Comparison of ENCODE assay signal across 8 mouse cellular contexts in the genomic region with DNA sequence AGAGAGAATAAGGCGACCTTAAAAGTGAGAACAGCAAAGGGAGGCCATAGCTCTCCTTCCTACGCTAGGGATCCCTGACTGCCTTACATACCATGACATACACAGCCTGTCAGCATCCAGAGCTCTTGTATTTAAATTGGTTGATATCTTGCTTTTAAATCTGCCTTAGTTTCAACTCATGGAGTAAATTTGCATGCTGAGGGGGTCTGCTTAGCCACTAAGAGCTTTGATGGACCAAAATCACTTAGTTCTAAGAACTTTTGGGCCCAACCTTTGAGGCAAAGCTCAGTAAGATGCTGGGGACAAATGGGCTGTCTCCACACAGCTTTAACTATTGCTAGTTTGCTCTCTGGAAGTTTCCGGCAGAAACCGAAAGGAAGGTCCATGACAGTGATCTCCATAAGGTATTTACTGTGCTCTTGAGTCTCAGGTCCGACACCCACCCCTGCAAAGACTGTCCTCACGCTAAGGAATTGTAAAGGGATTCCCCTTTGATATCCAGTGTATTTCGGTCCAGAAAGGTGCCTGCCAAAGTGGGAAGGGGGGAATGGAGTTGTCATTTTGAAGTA. TPM values are rescaled to one million over a fixed set of nuclear protein-coding genes. Genes with fewer than 3 reads are reported as not detected.
DNase-seq lines count a peak whose midpoint lies in the region; ATAC-seq and TF ChIP-seq lines count a peak whose summit lies in the region.

No protein-coding gene starts in this region.

- peaks cover 0 to 26% of the 10 kb centered on the region in 2 experiments; a peak in 2 of 4 replicates for H3K4me1 ChIP-seq in MEL (ENCODE audit: control insufficient read depth in 1 of 2, insufficient read depth in 2 of 2, low read length in 2 of 2)
- peaks cover 12% of the 10 kb centered on the region for H3K4me1 ChIP-seq in midbrain, embryonic 11.5 days (ENCODE audit: control insufficient read depth, insufficient read depth, low read length)

- no peak for TF ChIP-seq RAD21 in MEL (IDR thresholded peaks at IDR 0.05; ENCODE audit: low read depth, low read length)

- WGBS in midbrain, embryonic 11.5 days: 27% methylated on average over 7 of the region's 7 CpGs

- TF ChIP-seq EP300 in MEL (IDR thresholded peaks at IDR 0.05; ENCODE audit: low read depth in 1 of 2, low read length in 2 of 2): no peak

- peak overlapping the region; percentile 93 for H3K27ac ChIP-seq in MEL (ENCODE audit: control insufficient read depth, low read depth, low read length)
- H3K27ac ChIP-seq in midbrain, embryonic 11.5 days (ENCODE audit: low read depth, low read length): peak overlapping the region; percentile 83

- H3K9ac ChIP-seq in MEL (ENCODE audit: control insufficient read depth, low read depth, low read length, poor library complexity, severe bottlenecking): peak overlapping the region; percentile 74
- peak overlapping the region; percentile 91 for H3K9ac ChIP-seq in midbrain, embryonic 11.5 days (ENCODE audit: low read length)

- H3K9me3 ChIP-seq in MEL (replicated peaks; ENCODE audit: insufficient read depth, low read length): no peaks in the 10 kb centered on the region
- no peaks in the 10 kb centered on the region for H3K9me3 ChIP-seq in midbrain, embryonic 11.5 days (ENCODE audit: control insufficient read depth, low read length)

- peak in 1 of 2 experiments; percentile 1; a peak in 1 of 4 replicates for TF ChIP-seq POLR2A in MEL (IDR thresholded peaks at IDR 0.05; ENCODE audit: control insufficient read depth in 1 of 2, insufficient read depth in 1 of 2, low read depth in 1 of 2, low read length in 2 of 2, poor library complexity in 1 of 2)

- peaks cover 4% of the 10 kb centered on the region; the same call in 1 of the 2 replicates for H3K79me2 ChIP-seq in MEL (ENCODE audit: control insufficient read depth, insufficient read depth, low read length, poor library complexity)

- DNase-seq in cerebellum, adult 9-11 months: peak; percentile 29
- DNase-seq in cerebellum, adult 11 months: no peak
- peak; percentile 92 for DNase-seq in MEL (ENCODE audit: low read depth, low spot score)
- DNase-seq in forelimb bud, embryonic 11.5 days (ENCODE audit: low read depth, low spot score): peak; percentile 41
- peak; percentile 92 for DNase-seq in midbrain, embryonic 11.5 days (ENCODE audit: low spot score, missing footprints)
- no peak for DNase-seq in Muller cell, postnatal 12 days (ENCODE audit: inconsistent ontology term)

- H3K27me3 ChIP-seq in MEL (ENCODE audit: control insufficient read depth in 1 of 2, insufficient read depth in 2 of 2, low read length in 2 of 2): no peaks in the 10 kb centered on the region
- H3K27me3 ChIP-seq in midbrain, embryonic 11.5 days (ENCODE audit: control insufficient read depth, insufficient read depth, low read length): no peaks in the 10 kb centered on the region

- ATAC-seq in midbrain, embryonic 11.5 days (ENCODE audit: low FRiP score): no peak
- ATAC-seq in granulocyte monocyte progenitor cell, adult 5-6 weeks (replicated peaks; ENCODE audit: poor library complexity, severe bottlenecking): no peak
- no peak for ATAC-seq in erythroid progenitor cell, adult 5-6 weeks (replicated peaks; ENCODE audit: low FRiP score, poor library complexity, severe bottlenecking)

- peak overlapping the region; percentile 70 for H3K4me2 ChIP-seq in midbrain, embryonic 11.5 days

- peak overlapping the region; percentile 1 to 57 for H3K4me3 ChIP-seq in MEL (ENCODE audit: control insufficient read depth in 1 of 2, insufficient read depth in 1 of 2, low read depth in 2 of 2, low read length in 2 of 2)
- H3K4me3 ChIP-seq in midbrain, embryonic 11.5 days (ENCODE audit: low read depth, low read length): peak overlapping the region; percentile 49

- TF ChIP-seq CTCF in MEL (IDR thresholded peaks at IDR 0.05 in 2 of 3, conservative IDR thresholded peaks at IDR 0.05 in 1 of 3; ENCODE audit: control insufficient read depth in 1 of 3, insufficient read depth in 1 of 3, low read depth in 2 of 3, low read length in 3 of 3, poor library complexity in 1 of 3, severe bottlenecking in 1 of 3): peak in 1 of 3 experiments; percentile 12; a peak in 1 of 6 replicates

- H3K36me3 ChIP-seq in MEL (ENCODE audit: control insufficient read depth in 1 of 2, insufficient read depth in 2 of 2, low read length in 2 of 2): peaks cover 0 to 25% of the 10 kb centered on the region in 2 experiments; a peak in 2 of 4 replicates
- H3K36me3 ChIP-seq in midbrain, embryonic 11.5 days (ENCODE audit: control insufficient read depth, insufficient read depth, low read length): no peaks in the 10 kb centered on the region

TF ChIP-seq in MEL, 35 proteins besides CTCF, POLR2A, EP300 and RAD21:
- TF ChIP-seq TBP (IDR thresholded peaks at IDR 0.05; ENCODE audit: low read depth, low read length) (peak; percentile 54), SIN3A (IDR thresholded peaks at IDR 0.05; ENCODE audit: low read length) (no peak)

RNA-seq across cellular contexts. Expression of gene Hist2h3c2, which starts 1.5 kb away (rescaled TPM):
- 2,744 and 3,348 TPM in 2 replicates for total RNA-seq in MEL (2012; rRNA removed)
- polyA plus RNA-seq in MEL (2012; ENCODE audit: insufficient read depth in 1 of 2, insufficient read length in 2 of 2, low read depth in 1 of 2, low replicate concordance in 2 of 2, missing spikeins in 1 of 2): 1,000 to 10,000 TPM in 1 of 2 experiments, 1 to 10 TPM in 1; 8.2 to 1,897 TPM
- polyA plus RNA-seq in midbrain, embryonic 11.5 days (2014; fragmentation: Nextera tagmentation; extraction: Ambion mirVana): 10.6 and 13.8 TPM in 2 replicates
- total RNA-seq in granulocyte monocyte progenitor cell, adult 5-6 weeks (2014; fragmentation: Nextera tagmentation): 35.5 and 102 TPM in 2 replicates
- 160 and 202 TPM in 2 replicates for total RNA-seq in granulocyte monocyte progenitor cell, adult 5-6 weeks (2017)
- total RNA-seq in erythroid progenitor cell, adult 5-6 weeks (2015; ENCODE audit: low replicate concordance): 1,103 and 1,242 TPM in 2 replicates
- total RNA-seq in erythroid progenitor cell, adult 5-6 weeks (2017; ENCODE audit: low replicate concordance): 928 and 1,001 TPM in 2 replicates

RNA-seq across cellular contexts. Expression of gene Hist2h2aa2, which starts 2.7 kb away (rescaled TPM):
- 11,232 and 13,053 TPM in 2 replicates for total RNA-seq in MEL (2012; rRNA removed)
- 10 to 100 TPM in 1 of 2 experiments, not detected in 1; 18.4 TPM for polyA plus RNA-seq in MEL (2012; ENCODE audit: insufficient read depth in 1 of 2, insufficient read length in 2 of 2, low read depth in 1 of 2, low replicate concordance in 2 of 2, missing spikeins in 1 of 2)
- polyA plus RNA-seq in midbrain, embryonic 11.5 days (2014; fragmentation: Nextera tagmentation; extraction: Ambion mirVana): 50.9 and 55.2 TPM in 2 replicates
- total RNA-seq in granulocyte monocyte progenitor cell, adult 5-6 weeks (2014; fragmentation: Nextera tagmentation): 22.0 TPM in 1 of 2 replicates, not detected in the other
- 5,007 TPM in 1 of 2 replicates, not detected in the other for total RNA-seq in granulocyte monocyte progenitor cell, adult 5-6 weeks (2017)
- 454 and 530 TPM in 2 replicates for total RNA-seq in erythroid progenitor cell, adult 5-6 weeks (2015; ENCODE audit: low replicate concordance)
- 15,181 TPM in 1 of 2 replicates, not detected in the other for total RNA-seq in erythroid progenitor cell, adult 5-6 weeks (2017; ENCODE audit: low replicate concordance)

RNA-seq across cellular contexts. Expression of gene Hist2h2aa1, which starts 7.9 kb away (rescaled TPM):
- 3,456 and 4,103 TPM in 2 replicates for total RNA-seq in MEL (2012; rRNA removed)
- 1 to 10 TPM in 1 of 2 experiments, not detected in 1; 1.5 TPM for polyA plus RNA-seq in MEL (2012; ENCODE audit: insufficient read depth in 1 of 2, insufficient read length in 2 of 2, low read depth in 1 of 2, low replicate concordance in 2 of 2, missing spikeins in 1 of 2)
- polyA plus RNA-seq in midbrain, embryonic 11.5 days (2014; fragmentation: Nextera tagmentation; extraction: Ambion mirVana): 16.3 and 17.4 TPM in 2 replicates
- total RNA-seq in granulocyte monocyte progenitor cell, adult 5-6 weeks (2014; fragmentation: Nextera tagmentation): 15.5 and 20.3 TPM in 2 replicates
- total RNA-seq in granulocyte monocyte progenitor cell, adult 5-6 weeks (2017): 5,091 and 8,727 TPM in 2 replicates
- total RNA-seq in erythroid progenitor cell, adult 5-6 weeks (2015; ENCODE audit: low replicate concordance): not detected in 2 replicates
- total RNA-seq in erythroid progenitor cell, adult 5-6 weeks (2017; ENCODE audit: low replicate concordance): 13,356 and 26,437 TPM in 2 replicates

RNA-seq across cellular contexts. Expression of gene Hist2h3c1, which starts 9.1 kb away (rescaled TPM):
- 1.3 and 1.5 TPM in 2 replicates for total RNA-seq in MEL (2012; rRNA removed)
- not detected for polyA plus RNA-seq in MEL (2012; ENCODE audit: insufficient read depth in 1 of 2, insufficient read length in 2 of 2, low read depth in 1 of 2, low replicate concordance in 2 of 2, missing spikeins in 1 of 2)
- 1.1 and 2.7 TPM in 2 replicates for polyA plus RNA-seq in midbrain, embryonic 11.5 days (2014; fragmentation: Nextera tagmentation; extraction: Ambion mirVana)
- total RNA-seq in granulocyte monocyte progenitor cell, adult 5-6 weeks (2014; fragmentation: Nextera tagmentation): 2.6 TPM in 1 of 2 replicates, not detected in the other
- 3.9 TPM in 1 of 2 replicates, not detected in the other for total RNA-seq in granulocyte monocyte progenitor cell, adult 5-6 weeks (2017)
- total RNA-seq in erythroid progenitor cell, adult 5-6 weeks (2015; ENCODE audit: low replicate concordance): 79.3 and 122 TPM in 2 replicates
- total RNA-seq in erythroid progenitor cell, adult 5-6 weeks (2017; ENCODE audit: low replicate concordance): 53.9 and 62.7 TPM in 2 replicates

RNA-seq across cellular contexts. Expression of gene Hist2h2be, which starts 16.5 kb away (rescaled TPM):
- total RNA-seq in MEL (2012; rRNA removed): 1.6 and 1.8 TPM in 2 replicates
- 1 to 10 TPM in 1 of 2 experiments, not detected in 1; 3.2 TPM for polyA plus RNA-seq in MEL (2012; ENCODE audit: insufficient read depth in 1 of 2, insufficient read length in 2 of 2, low read depth in 1 of 2, low replicate concordance in 2 of 2, missing spikeins in 1 of 2)
- polyA plus RNA-seq in midbrain, embryonic 11.5 days (2014; fragmentation: Nextera tagmentation; extraction: Ambion mirVana): 14.0 and 15.0 TPM in 2 replicates
- total RNA-seq in granulocyte monocyte progenitor cell, adult 5-6 weeks (2014; fragmentation: Nextera tagmentation): 5.1 and 11.2 TPM in 2 replicates
- 3.3 and 4.4 TPM in 2 replicates for total RNA-seq in granulocyte monocyte progenitor cell, adult 5-6 weeks (2017)
- 46.5 and 50.7 TPM in 2 replicates for total RNA-seq in erythroid progenitor cell, adult 5-6 weeks (2015; ENCODE audit: low replicate concordance)
- total RNA-seq in erythroid progenitor cell, adult 5-6 weeks (2017; ENCODE audit: low replicate concordance): 35.9 and 44.5 TPM in 2 replicates

Comparison
In these comparisons a context has a peak if more than half of its experiments do, and no peak if none do; other contexts are left out.
1. DNase-seq: peak in cerebellum, adult 9-11 months (single experiment), MEL (single experiment), forelimb bud, embryonic 11.5 days (single experiment) and midbrain, embryonic 11.5 days (single experiment); none in cerebellum, adult 11 months (single experiment) and Muller cell, postnatal 12 days (single experiment).
2. RNA of gene Hist2h3c2, which starts 1.5 kb away (total RNA-seq): 2,744 to 3,348 TPM in MEL and 928 to 1,242 TPM in erythroid progenitor cell, adult 5-6 weeks; 35.5 to 202 TPM in granulocyte monocyte progenitor cell, adult 5-6 weeks; every median in the first group is over 4 times any median in the second.